8 mouse cellular contexts compared by ENCODE assay signal in genomic region chr14:18271666-18272065, GRCm38 (mm10). TPM values are rescaled to one million over a fixed set of nuclear protein-coding genes. Genes with fewer than 3 reads are reported as not detected.
DNase-seq lines count a peak whose midpoint lies in the region; ATAC-seq lines count a peak whose summit lies in the region.

No protein-coding gene starts in this region.

- no peak overlapping the region for H3K9ac ChIP-seq in neural tube, embryonic 11.5 days (ENCODE audit: low read length)
- H3K9ac ChIP-seq in limb, embryonic 15.5 days: peak overlapping the region; percentile 71; the same call in 1 of the 2 replicates

- no peaks in the 10 kb centered on the region for H3K4me1 ChIP-seq in neural tube, embryonic 11.5 days (ENCODE audit: control insufficient read depth, insufficient read depth, low read length)
- peaks cover 11% of the 10 kb centered on the region for H3K4me1 ChIP-seq in limb, embryonic 15.5 days

- no peak overlapping the region for H3K27ac ChIP-seq in neural tube, embryonic 11.5 days (ENCODE audit: low read depth, low read length)
- H3K27ac ChIP-seq in limb, embryonic 15.5 days: no peak overlapping the region

- ATAC-seq in neural tube, embryonic 11.5 days (ENCODE audit: insufficient read depth, low FRiP score, low TSS enrichment): no peak
- ATAC-seq in limb, embryonic 15.5 days (ENCODE audit: insufficient number of reproducible peaks, low FRiP score, low TSS enrichment, low read depth): no peak

- peak; percentile 41 for DNase-seq in cerebellum, adult 11-12 months
- DNase-seq in cerebellum, postnatal 36 days: no peak
- no peak for DNase-seq in neural tube, embryonic 11.5 days (ENCODE audit: low spot score)
- DNase-seq in neural tube, embryonic 10.5 days (ENCODE audit: extremely low spot score, low spot score): no peak
- DNase-seq in testis, postnatal 14 days (ENCODE audit: low spot score): no peak
- DNase-seq in ovary, postnatal 14 days (ENCODE audit: low spot score): no peak
- DNase-seq in left cerebral cortex, adult 8-10 months (ENCODE audit: low spot score in 2 of 2): no peak

- WGBS in neural tube, embryonic 11.5 days: 19% methylated on average over 6 of the region's 7 CpGs
- WGBS in limb, embryonic 15.5 days: 7% methylated on average over 7 of the region's 7 CpGs

- H3K4me3 ChIP-seq in neural tube, embryonic 11.5 days (ENCODE audit: low read depth, low read length): peak overlapping the region; percentile 56
- H3K4me3 ChIP-seq in limb, embryonic 15.5 days: peak overlapping the region; percentile 78

- H3K4me2 ChIP-seq in neural tube, embryonic 11.5 days (ENCODE audit: low read depth): peak overlapping the region; percentile 57
- H3K4me2 ChIP-seq in limb, embryonic 15.5 days: peak overlapping the region; percentile 67

- H3K27me3 ChIP-seq in neural tube, embryonic 11.5 days (ENCODE audit: control insufficient read depth, insufficient read depth, low read length): no peaks in the 10 kb centered on the region
- no peaks in the 10 kb centered on the region for H3K27me3 ChIP-seq in limb, embryonic 15.5 days

- peaks cover 6% of the 10 kb centered on the region for H3K36me3 ChIP-seq in neural tube, embryonic 11.5 days (ENCODE audit: control insufficient read depth, insufficient read depth, low read length)
- H3K36me3 ChIP-seq in limb, embryonic 15.5 days: peaks cover 21% of the 10 kb centered on the region

- H3K9me3 ChIP-seq in neural tube, embryonic 11.5 days (ENCODE audit: control insufficient read depth, low read length): no peaks in the 10 kb centered on the region
- H3K9me3 ChIP-seq in limb, embryonic 15.5 days: no peaks in the 10 kb centered on the region

RNA-seq across cellular contexts. Expression of gene Rpl15, which starts 0.5 kb away (rescaled TPM):
- 393 and 397 TPM in 2 replicates for polyA plus RNA-seq in neural tube, embryonic 11.5 days (2014; fragmentation: Nextera tagmentation; extraction: Ambion mirVana)
- 314 and 405 TPM in 2 replicates for polyA plus RNA-seq in limb, embryonic 15.5 days (2015; fragmentation: Nextera tagmentation; extraction: Ambion mirVana)
- total RNA-seq in left cerebral cortex, adult 8-10 months (2022): 100 to 1,000 TPM; 388 to 418 (median 397) TPM

RNA-seq across cellular contexts. Expression of gene Nkiras1, which starts 0.7 kb away (rescaled TPM):
- polyA plus RNA-seq in neural tube, embryonic 11.5 days (2014; fragmentation: Nextera tagmentation; extraction: Ambion mirVana): 16.2 and 17.3 TPM in 2 replicates
- 20.4 and 25.8 TPM in 2 replicates for polyA plus RNA-seq in limb, embryonic 15.5 days (2015; fragmentation: Nextera tagmentation; extraction: Ambion mirVana)
- 10 to 100 TPM; 81.8 to 98.4 (median 95.8) TPM for total RNA-seq in left cerebral cortex, adult 8-10 months (2022)

RNA-seq across cellular contexts. Expression of gene Nr1d2, which starts 32.7 kb away (rescaled TPM):
- 4.7 and 5.4 TPM in 2 replicates for polyA plus RNA-seq in neural tube, embryonic 11.5 days (2014; fragmentation: Nextera tagmentation; extraction: Ambion mirVana)
- 6.2 TPM in 2 replicates for polyA plus RNA-seq in limb, embryonic 15.5 days (2015; fragmentation: Nextera tagmentation; extraction: Ambion mirVana)
- total RNA-seq in left cerebral cortex, adult 8-10 months (2022): 100 to 1,000 TPM in 2 of 4 experiments, 10 to 100 TPM in 2; 95.3 to 114 (median 105) TPM

RNA-seq across cellular contexts. Expression of gene Ube2e1, which starts 60.0 kb away (rescaled TPM):
- polyA plus RNA-seq in neural tube, embryonic 11.5 days (2014; fragmentation: Nextera tagmentation; extraction: Ambion mirVana): 64.2 and 71.9 TPM in 2 replicates
- polyA plus RNA-seq in limb, embryonic 15.5 days (2015; fragmentation: Nextera tagmentation; extraction: Ambion mirVana): 145 and 153 TPM in 2 replicates
- 100 to 1,000 TPM; 111 to 132 (median 115) TPM for total RNA-seq in left cerebral cortex, adult 8-10 months (2022)
